Mouse (Mus musculus): ENCODE results near the gene Pacsin1. TPM values are rescaled to one million over a fixed set of nuclear protein-coding genes. Genes with fewer than 3 reads are reported as not detected.

Pacsin1 gene
- polyA plus RNA-seq, 1 experiment from 2014 or later = 4.7 TPM

- H3K9ac ChIP-seq (ENCODE audit: low read length) = no peak overlapping the region
- no peak overlapping the region for H3K4me2 ChIP-seq (ENCODE audit: low read depth, low read length, severe bottlenecking)
- DNase-seq (ENCODE audit: low spot score) (no peak), ATAC-seq (replicated peaks; ENCODE audit: low FRiP score) (no peak)
- no peaks in the 10 kb centered on the region for H3K27me3 ChIP-seq (ENCODE audit: control insufficient read depth, insufficient read depth, low read length)
- no peaks in the 10 kb centered on the region for H3K4me1 ChIP-seq (replicated peaks; ENCODE audit: control insufficient read depth, insufficient read depth, low read length)
- WGBS = 59% methylated on average over 6 of the region's 6 CpGs
- no peak overlapping the region for H3K27ac ChIP-seq (ENCODE audit: low read depth, low read length)
- H3K4me3 ChIP-seq (ENCODE audit: low read depth, low read length) = no peak overlapping the region
- no peaks in the 10 kb centered on the region for H3K9me3 ChIP-seq (ENCODE audit: control insufficient read depth, low read length)
- no peaks in the 10 kb centered on the region for H3K36me3 ChIP-seq (ENCODE audit: control insufficient read depth, insufficient read depth, low read length)
Observed at GRCm38 (mm10) chr17:27643101-27643500, 12.2 kb upstream of the Pacsin1 start.

DNA sequence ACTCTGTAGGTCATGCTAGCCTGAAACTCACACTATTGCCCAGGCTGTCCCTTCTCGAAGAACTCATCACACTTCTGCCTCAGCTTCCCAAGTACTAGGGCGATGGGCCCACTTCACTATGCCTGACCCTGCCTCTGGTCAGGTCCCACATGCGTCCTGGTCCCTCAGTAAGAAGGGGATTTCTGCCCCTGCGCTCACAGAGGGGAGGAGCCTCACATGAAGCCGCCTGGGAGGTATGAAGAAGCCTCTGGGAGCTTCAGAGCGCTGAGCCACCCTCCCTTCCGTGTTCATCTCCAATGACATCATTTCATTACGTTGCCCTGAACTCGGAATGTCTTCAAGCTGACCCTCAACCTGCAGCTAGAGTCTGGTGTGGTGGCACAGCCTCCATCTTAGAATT, 11.6 kb upstream of the Pacsin1 start:
- Histone ChIP-seq H3K9ac (ENCODE audit: low read length) (no peak overlapping the region), H3K27me3 (ENCODE audit: control insufficient read depth, insufficient read depth, low read length) (no peaks in the 10 kb centered on the region), H3K9me3 (ENCODE audit: control insufficient read depth, low read length) (no peaks in the 10 kb centered on the region), H3K36me3 (ENCODE audit: control insufficient read depth, insufficient read depth, low read length) (no peaks in the 10 kb centered on the region), H3K4me3 (ENCODE audit: low read depth, low read length) (no peak overlapping the region), H3K27ac (ENCODE audit: low read depth, low read length) (no peak overlapping the region), H3K4me2 (ENCODE audit: low read depth, low read length, severe bottlenecking) (no peak overlapping the region), H3K4me1 (replicated peaks; ENCODE audit: control insufficient read depth, insufficient read depth, low read length) (no peaks in the 10 kb centered on the region)
- DNase-seq (ENCODE audit: low spot score) (no peak), ATAC-seq (replicated peaks; ENCODE audit: low FRiP score) (no peak)
- WGBS = 82% methylated on average over 9 of the region's 9 CpGs

- WGBS = 29% methylated on average over 2 of the region's 2 CpGs
- Histone ChIP-seq H3K36me3 (ENCODE audit: control insufficient read depth, insufficient read depth, low read length) (no peaks in the 10 kb centered on the region), H3K9me3 (ENCODE audit: control insufficient read depth, low read length) (no peaks in the 10 kb centered on the region)
Observed at GRCm38 (mm10) chr17:27644572-27644971, 10.7 kb upstream of the Pacsin1 start.

DNA sequence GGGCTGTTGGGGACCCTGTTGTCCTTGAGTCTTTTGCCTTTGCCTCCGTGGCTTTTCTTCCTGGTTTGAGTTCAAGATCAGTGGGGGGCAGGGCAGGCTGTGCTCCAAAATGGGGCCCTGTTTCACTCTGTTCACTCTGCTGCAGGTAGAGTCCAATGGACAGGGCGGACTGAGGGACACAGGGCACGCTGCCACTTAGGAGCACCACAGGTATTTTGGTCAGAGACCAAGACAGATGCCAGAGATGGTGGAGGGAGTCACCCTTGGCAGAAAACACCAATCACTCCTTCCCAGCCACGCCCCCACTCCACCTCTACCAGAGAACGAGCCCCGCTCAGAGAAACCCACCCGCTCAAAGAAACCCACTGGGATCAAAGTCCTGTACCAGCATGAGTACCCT, 9.5 kb upstream of the Pacsin1 start:
- 52% methylated on average over 7 of the region's 7 CpGs for WGBS

More at GRCm38 (mm10) chr17:27644572-27644971, 10.7 kb upstream of the Pacsin1 start:
- Histone ChIP-seq H3K9ac (ENCODE audit: low read length) (no peak overlapping the region), H3K27me3 (ENCODE audit: control insufficient read depth, insufficient read depth, low read length) (no peaks in the 10 kb centered on the region), H3K27ac (ENCODE audit: low read depth, low read length) (no peak overlapping the region), H3K4me1 (replicated peaks; ENCODE audit: control insufficient read depth, insufficient read depth, low read length) (no peaks in the 10 kb centered on the region), H3K4me2 (ENCODE audit: low read depth, low read length, severe bottlenecking) (no peak overlapping the region), H3K4me3 (ENCODE audit: low read depth, low read length) (no peak overlapping the region)
- DNase-seq (ENCODE audit: low spot score) = no peak
- no peak for ATAC-seq (replicated peaks; ENCODE audit: low FRiP score)

GRCm38 (mm10) chr17:27650160-27650559, 5.1 kb upstream of the Pacsin1 start:
- H3K36me3 ChIP-seq (ENCODE audit: control insufficient read depth, insufficient read depth, low read length) = no peaks in the 10 kb centered on the region
- DNase-seq (ENCODE audit: low spot score) = peak; percentile 83
- H3K4me1 ChIP-seq (replicated peaks; ENCODE audit: control insufficient read depth, insufficient read depth, low read length) = no peaks in the 10 kb centered on the region
- no peak overlapping the region for H3K4me3 ChIP-seq (ENCODE audit: low read depth, low read length)
- peaks cover 5% of the 10 kb centered on the region for H3K27me3 ChIP-seq (ENCODE audit: control insufficient read depth, insufficient read depth, low read length)
- ATAC-seq (replicated peaks; ENCODE audit: low FRiP score) = no peak
- H3K27ac ChIP-seq (ENCODE audit: low read depth, low read length) = no peak overlapping the region
- H3K4me2 ChIP-seq (ENCODE audit: low read depth, low read length, severe bottlenecking) = no peak overlapping the region
- H3K9ac ChIP-seq (ENCODE audit: low read length) = no peak overlapping the region
- 12% methylated on average over 12 of the region's 12 CpGs for WGBS
- no peaks in the 10 kb centered on the region for H3K9me3 ChIP-seq (ENCODE audit: control insufficient read depth, low read length)

More for the DNA sequence above, 9.5 kb upstream of the Pacsin1 start:
- H3K36me3 ChIP-seq (ENCODE audit: control insufficient read depth, insufficient read depth, low read length) = no peaks in the 10 kb centered on the region
- no peak overlapping the region for H3K27ac ChIP-seq (ENCODE audit: low read depth, low read length)
- DNase-seq (ENCODE audit: low spot score) (no peak), ATAC-seq (replicated peaks; ENCODE audit: low FRiP score) (no peak)
- no peak overlapping the region for H3K4me3 ChIP-seq (ENCODE audit: low read depth, low read length)
- no peak overlapping the region for H3K9ac ChIP-seq (ENCODE audit: low read length)
- H3K4me2 ChIP-seq (ENCODE audit: low read depth, low read length, severe bottlenecking) = no peak overlapping the region
- no peaks in the 10 kb centered on the region for H3K4me1 ChIP-seq (replicated peaks; ENCODE audit: control insufficient read depth, insufficient read depth, low read length)
- no peaks in the 10 kb centered on the region for H3K27me3 ChIP-seq (ENCODE audit: control insufficient read depth, insufficient read depth, low read length)
- no peaks in the 10 kb centered on the region for H3K9me3 ChIP-seq (ENCODE audit: control insufficient read depth, low read length)

DNA sequence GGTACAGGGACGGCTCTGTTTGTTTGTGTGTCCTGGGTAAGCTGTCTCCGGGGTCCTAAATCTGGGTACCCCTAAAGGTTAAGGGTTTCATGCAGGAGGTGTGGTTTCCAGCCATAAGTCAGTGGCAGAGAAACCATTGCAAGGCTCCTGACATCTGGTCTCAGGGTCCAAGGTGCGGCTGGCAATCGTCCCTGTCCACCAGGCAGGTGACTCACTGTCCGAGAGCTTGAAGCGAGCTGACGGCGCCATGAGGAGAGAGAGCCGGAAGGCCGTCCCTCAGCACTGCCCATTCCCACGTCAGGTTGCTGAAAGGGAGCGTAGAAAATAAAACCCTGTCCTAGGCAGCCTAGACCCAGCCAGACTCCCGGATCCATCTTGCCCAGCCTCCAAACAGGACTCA, 4.7 kb upstream of the Pacsin1 start:
- Histone ChIP-seq H3K9ac (ENCODE audit: low read length) (no peak overlapping the region), H3K27me3 (ENCODE audit: control insufficient read depth, insufficient read depth, low read length) (peaks cover 10% of the 10 kb centered on the region), H3K4me2 (ENCODE audit: low read depth, low read length, severe bottlenecking) (no peak overlapping the region), H3K27ac (ENCODE audit: low read depth, low read length) (no peak overlapping the region), H3K9me3 (ENCODE audit: control insufficient read depth, low read length) (no peaks in the 10 kb centered on the region), H3K36me3 (ENCODE audit: control insufficient read depth, insufficient read depth, low read length) (no peaks in the 10 kb centered on the region), H3K4me1 (replicated peaks; ENCODE audit: control insufficient read depth, insufficient read depth, low read length) (no peaks in the 10 kb centered on the region; the same call in 1 of the 2 replicates), H3K4me3 (ENCODE audit: low read depth, low read length) (no peak overlapping the region)
- DNase-seq (ENCODE audit: low spot score) = no peak
- WGBS = 82% methylated on average over 13 of the region's 13 CpGs
- ATAC-seq (replicated peaks; ENCODE audit: low FRiP score) = no peak

DNA sequence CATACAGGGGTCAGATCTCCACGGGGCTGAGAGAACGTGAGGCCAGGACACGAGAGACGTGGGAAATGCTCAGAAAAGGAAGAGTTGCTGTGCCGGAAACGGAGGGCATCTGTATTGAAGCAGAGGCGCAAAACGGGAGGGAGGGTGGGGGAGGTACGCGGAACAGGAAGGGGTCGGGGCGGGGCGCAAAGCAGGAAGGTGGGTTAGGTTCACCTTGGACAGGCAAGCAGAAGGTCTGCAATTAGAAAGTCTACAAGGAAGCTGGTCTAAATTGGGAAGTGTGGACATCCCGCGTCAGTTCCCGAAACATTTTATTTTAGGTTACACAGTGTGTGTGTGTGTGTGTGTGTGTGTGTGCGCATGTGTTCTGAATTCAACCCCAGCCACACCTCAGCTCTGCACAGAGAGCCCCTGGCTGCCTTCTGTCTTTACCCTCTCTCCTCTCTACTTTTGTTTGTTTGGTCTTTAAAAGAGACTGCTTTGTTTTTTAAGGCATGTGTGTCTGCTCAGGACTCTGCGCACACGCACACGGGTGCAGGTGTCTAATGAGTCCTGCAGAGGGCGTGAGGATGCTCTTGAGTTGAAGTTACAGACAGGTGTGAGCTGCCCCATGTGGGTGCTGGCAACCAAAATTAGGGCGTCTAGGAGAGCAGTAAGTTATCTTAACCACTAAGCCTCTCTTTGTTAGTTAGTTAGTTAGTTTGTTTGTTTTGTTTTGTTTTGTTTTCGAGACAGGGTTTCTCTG, 3.1 kb upstream of the Pacsin1 start:
- H3K4me3 ChIP-seq (ENCODE audit: low read depth, low read length) = no peak overlapping the region
- peaks cover 21% of the 10 kb centered on the region for H3K27me3 ChIP-seq (ENCODE audit: control insufficient read depth, insufficient read depth, low read length)
- no peak for ATAC-seq (replicated peaks; ENCODE audit: low FRiP score)
- DNase-seq (ENCODE audit: low spot score) = no peak
- H3K36me3 ChIP-seq (ENCODE audit: control insufficient read depth, insufficient read depth, low read length) = no peaks in the 10 kb centered on the region
- no peak overlapping the region for H3K4me2 ChIP-seq (ENCODE audit: low read depth, low read length, severe bottlenecking)
- H3K9me3 ChIP-seq (ENCODE audit: control insufficient read depth, low read length) = no peaks in the 10 kb centered on the region
- WGBS = 88% methylated on average over 23 of the region's 23 CpGs
- H3K4me1 ChIP-seq (replicated peaks; ENCODE audit: control insufficient read depth, insufficient read depth, low read length) = peaks cover 6% of the 10 kb centered on the region
- H3K27ac ChIP-seq (ENCODE audit: low read depth, low read length) = no peak overlapping the region
- no peak overlapping the region for H3K9ac ChIP-seq (ENCODE audit: low read length)

DNA sequence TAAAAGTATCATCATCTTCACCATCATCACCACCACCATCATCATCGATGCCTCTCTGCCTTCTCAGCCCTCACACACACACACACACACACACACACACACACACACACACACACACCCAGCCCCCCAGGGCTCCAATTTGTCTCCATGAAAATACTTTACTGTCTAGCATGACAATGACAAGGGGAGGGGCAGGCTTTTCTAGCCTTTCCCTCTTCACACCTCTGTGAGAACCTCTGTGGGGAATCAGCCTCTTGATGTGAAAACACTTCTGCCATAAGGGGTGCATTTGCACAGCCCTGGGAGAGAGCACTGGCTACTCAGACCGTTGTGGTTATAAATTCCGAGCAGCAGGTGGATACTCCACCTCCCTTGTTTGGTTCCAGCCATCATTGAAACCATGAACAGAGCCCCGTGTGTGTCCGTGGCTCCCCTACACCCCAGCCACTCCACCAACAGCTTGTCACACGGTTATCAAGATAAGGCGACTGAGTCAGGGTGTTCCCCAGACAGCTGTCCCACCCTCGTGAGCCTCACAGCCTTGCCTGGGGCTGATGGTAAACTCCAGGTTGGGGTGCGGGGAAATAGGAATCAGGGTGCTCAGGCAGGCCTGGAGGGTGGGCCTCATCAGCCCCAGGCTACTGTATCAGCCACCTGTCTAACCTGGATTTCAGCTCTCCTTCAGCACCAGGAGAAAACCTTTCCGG, 1.9 kb upstream of the Pacsin1 start:
- no peaks in the 10 kb centered on the region for H3K36me3 ChIP-seq (ENCODE audit: control insufficient read depth, insufficient read depth, low read length)
- no peak overlapping the region for H3K4me2 ChIP-seq (ENCODE audit: low read depth, low read length, severe bottlenecking)
- H3K4me3 ChIP-seq (ENCODE audit: low read depth, low read length) = no peak overlapping the region
- DNase-seq (ENCODE audit: low spot score) (no peak), ATAC-seq (replicated peaks; ENCODE audit: low FRiP score) (no peak)
- no peak overlapping the region for H3K27ac ChIP-seq (ENCODE audit: low read depth, low read length)
- WGBS = 80% methylated on average over 10 of the region's 10 CpGs
- H3K27me3 ChIP-seq (ENCODE audit: control insufficient read depth, insufficient read depth, low read length) = peaks cover 21% of the 10 kb centered on the region
- H3K9ac ChIP-seq (ENCODE audit: low read length) = no peak overlapping the region
- no peaks in the 10 kb centered on the region for H3K9me3 ChIP-seq (ENCODE audit: control insufficient read depth, low read length)
- H3K4me1 ChIP-seq (replicated peaks; ENCODE audit: control insufficient read depth, insufficient read depth, low read length) = peaks cover 6% of the 10 kb centered on the region

Measured in forebrain, embryonic 11.5 days (tissue).